Mouse (Mus musculus) neural tube, embryonic 11.5 days (tissue): ENCODE data around the gene Mlec. TPM values are rescaled to one million over a fixed set of nuclear protein-coding genes. Genes with fewer than 3 reads are reported as not detected.
A peak's percentile ranks its signal among the peaks of the same experiment; 100 is the strongest.

ENCODE experiments used
- ATAC-seq: fragments of 200-750 bp; cut with Nextera tagmentation; 2 replicates; pipeline ENCODE4 v1.8.0; 2017; ENCODE audit warnings: moderate number of reproducible peaks, mild to moderate bottlenecking, moderate TSS enrichment, moderate library complexity; ENCODE audit not compliant: insufficient read depth, low FRiP score, low TSS enrichment
- DNase-seq: peaks from one replicate; pipeline ENCODE4 v3.0.0-alpha.2; 2015; ENCODE audit warnings: low spot score
- H3K27ac ChIP-seq: fragments of 300-500 bp; sonication (generic); 2 replicates; pipeline ENCODE4 v1.5.1; 2014; ENCODE audit warnings: low read depth, mild to moderate bottlenecking, low read length
- H3K27me3 ChIP-seq: fragments of 300-500 bp; sonication (generic); 2 replicates; pipeline ENCODE4 v1.6.1; 2014; ENCODE audit warnings: mild to moderate bottlenecking, low read length, mixed read lengths; ENCODE audit not compliant: control insufficient read depth, insufficient read depth
- H3K36me3 ChIP-seq: fragments of 300-500 bp; sonication (generic); 2 replicates; pipeline ENCODE4 v1.6.1; 2014; ENCODE audit warnings: mild to moderate bottlenecking, low read length, moderate library complexity, mixed read lengths; ENCODE audit not compliant: control insufficient read depth, insufficient read depth
- H3K4me1 ChIP-seq: fragments of 300-500 bp; sonication (generic); 2 replicates; pipeline ENCODE4 v1.6.1; 2014; ENCODE audit warnings: low read length, mixed read lengths; ENCODE audit not compliant: control insufficient read depth, insufficient read depth
- H3K4me2 ChIP-seq: fragments of 300-500 bp; sonication (generic); 2 replicates; pipeline ENCODE4 v1.6.1; 2014; ENCODE audit warnings: low read depth, mild to moderate bottlenecking, moderate library complexity
- H3K4me3 ChIP-seq: fragments of 300-500 bp; sonication (generic); 2 replicates; pipeline ENCODE4 v1.5.1; 2014; ENCODE audit warnings: low read depth, low read length
- H3K9ac ChIP-seq: fragments of 300-500 bp; sonication (generic); 2 replicates; pipeline ENCODE4 v1.6.1; 2014; ENCODE audit warnings: mild to moderate bottlenecking, low read length
- H3K9me3 ChIP-seq: fragments of 300-500 bp; sonication (generic); 2 replicates; pipeline ENCODE4 v1.6.1; 2016; ENCODE audit warnings: low read length; ENCODE audit not compliant: control insufficient read depth
- whole genome bisulfite sequencing: fragments of 180-500 bp; shearing (Covaris S2); extraction: QIAGEN DNeasy Blood & Tissue Kit; methylation state at CpG from one replicate; pipeline ENCODE4 v1.1.7; 2014; 5-methylcytosine and 5-hydroxymethylcytosine counted together
- polyA plus RNA-seq: library from polyadenylated mRNA; unstranded; fragments of >200 nt; fragmentation: Nextera tagmentation; extraction: Ambion mirVana; gene quantifications from 2 replicates; pipeline ENCODE4 v1.2.1, GENCODE M21; 2014

The Mlec gene
- polyA plus RNA-seq, 1 experiment from 2014 or later = 56.9 TPM

DNA sequence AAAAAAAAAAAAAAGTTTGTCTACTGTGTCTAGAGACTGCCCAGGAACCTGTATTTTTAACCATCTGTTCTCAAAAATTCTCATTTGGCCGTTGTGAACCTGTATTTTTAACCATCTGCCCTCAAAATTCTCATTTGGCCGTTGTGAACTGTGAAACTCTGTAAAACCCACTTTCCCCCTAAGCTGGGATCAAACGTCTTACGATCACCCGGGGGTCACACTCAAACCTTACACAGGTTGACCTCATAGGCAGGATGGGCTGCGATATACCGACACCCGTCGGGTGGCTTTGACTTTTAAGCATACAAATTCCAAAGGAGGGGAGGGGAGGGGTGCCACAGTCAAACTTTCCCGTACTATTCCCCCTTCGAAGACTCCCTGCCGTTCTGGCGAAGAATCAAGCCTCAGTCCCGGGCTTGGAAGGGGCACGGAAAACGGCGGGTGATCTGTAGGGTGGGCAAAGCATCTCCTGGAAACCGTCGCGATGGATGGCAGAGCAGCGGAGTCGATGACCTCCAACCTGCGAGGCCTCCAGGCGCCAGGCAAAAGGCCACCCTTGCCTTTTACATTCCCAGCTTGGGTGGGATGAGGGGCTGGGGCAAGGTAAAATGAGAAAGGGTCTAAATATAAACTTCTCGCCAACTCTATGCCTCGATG, 918 bp downstream of the Mlec start:
- peak overlapping the region; percentile 92; the same call in 1 of the 2 replicates for H3K27ac ChIP-seq
- ATAC-seq (no peak), DNase-seq (peak; percentile 40)
- no peaks in the 10 kb centered on the region for H3K27me3 ChIP-seq
- H3K9me3 ChIP-seq = no peaks in the 10 kb centered on the region
- WGBS = 3% methylated on average over 26 of the region's 26 CpGs
- peak overlapping the region; percentile 98 for H3K4me3 ChIP-seq
- peaks cover 21% of the 10 kb centered on the region for H3K4me1 ChIP-seq
- H3K9ac ChIP-seq = peak overlapping the region; percentile 97
- peak overlapping the region; percentile 87 for H3K4me2 ChIP-seq
- no peaks in the 10 kb centered on the region for H3K36me3 ChIP-seq

DNA sequence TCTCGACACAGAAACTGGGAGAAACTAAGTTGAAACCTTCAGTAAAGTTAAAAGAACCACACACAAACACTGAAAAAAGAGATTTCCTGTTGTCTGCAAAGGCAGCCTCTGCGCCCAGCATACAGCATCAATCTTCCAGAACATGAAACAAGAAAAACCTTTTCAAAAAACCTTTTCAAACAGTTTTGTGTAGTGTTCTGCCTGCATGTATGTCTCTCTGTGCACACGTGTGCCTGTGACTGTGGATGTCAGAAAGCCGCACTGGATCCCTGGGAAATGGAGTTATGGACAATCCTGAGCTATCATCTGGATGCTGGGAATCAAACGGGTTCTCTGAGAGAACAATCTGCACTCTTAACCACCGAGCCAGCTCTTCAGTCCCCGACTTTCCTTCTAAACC, 1.6 kb downstream of the Mlec start:
- peaks cover 21% of the 10 kb centered on the region for H3K4me1 ChIP-seq
- H3K36me3 ChIP-seq = no peaks in the 10 kb centered on the region
- ATAC-seq (no peak), DNase-seq (no peak)
- H3K9me3 ChIP-seq = no peaks in the 10 kb centered on the region
- no peaks in the 10 kb centered on the region for H3K27me3 ChIP-seq
- H3K27ac ChIP-seq = no peak overlapping the region
- H3K4me3 ChIP-seq = peak overlapping the region; percentile 98
- WGBS = 72% methylated on average over 7 of the region's 7 CpGs
- peak overlapping the region; percentile 87 for H3K4me2 ChIP-seq
- H3K9ac ChIP-seq = no peak overlapping the region

DNA sequence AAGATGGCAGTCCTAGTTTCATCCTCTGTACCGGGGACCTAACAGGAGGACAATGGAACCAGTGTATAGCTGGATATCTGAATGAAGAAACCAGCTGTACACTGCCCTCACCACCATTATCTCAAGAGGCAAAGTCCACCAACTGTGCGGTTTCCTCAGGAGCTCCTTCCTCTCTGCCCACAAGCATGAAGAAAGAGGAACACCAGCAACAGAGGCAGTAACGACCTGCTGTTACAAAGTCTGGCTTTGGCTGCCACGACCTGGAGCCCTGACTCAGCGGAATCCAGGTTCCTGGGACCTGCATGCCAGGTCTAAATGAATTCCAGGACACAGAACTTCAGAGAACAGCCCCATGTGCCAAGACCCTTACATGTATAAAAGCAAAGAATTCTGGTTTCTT, 2.1 kb downstream of the Mlec start:
- Histone ChIP-seq H3K9me3 (no peaks in the 10 kb centered on the region), H3K4me3 (peak overlapping the region; percentile 98), H3K27me3 (no peaks in the 10 kb centered on the region), H3K9ac (peak overlapping the region; percentile 10), H3K4me1 (peaks cover 21% of the 10 kb centered on the region), H3K27ac (no peak overlapping the region), H3K36me3 (no peaks in the 10 kb centered on the region), H3K4me2 (peak overlapping the region; percentile 47)
- ATAC-seq (no peak), DNase-seq (no peak)
- WGBS = 35% methylated on average over 5 of the region's 5 CpGs

DNA sequence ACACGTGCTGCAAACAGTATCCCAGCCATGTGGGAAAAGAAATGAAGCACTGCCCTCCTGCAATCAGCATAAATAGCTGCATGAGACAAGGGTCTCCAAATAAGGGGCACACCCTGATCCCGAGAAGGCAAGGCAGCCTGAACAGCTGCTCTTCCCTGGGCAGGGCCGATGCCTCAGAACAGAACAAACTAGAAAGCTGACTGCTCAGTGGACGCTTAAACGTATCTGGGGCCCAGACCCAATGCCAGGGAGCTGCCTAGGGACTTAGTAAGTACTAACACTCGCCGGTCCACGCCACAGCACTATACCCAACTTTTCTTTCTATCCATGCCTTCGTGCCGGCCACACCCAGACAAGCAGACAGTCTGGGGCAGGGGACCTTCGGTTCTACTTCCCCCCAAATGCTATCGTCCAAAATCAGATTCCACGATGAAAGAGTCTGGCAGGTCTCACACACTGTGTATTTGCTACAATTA, 2.8 kb downstream of the Mlec start:
- no peak overlapping the region for H3K27ac ChIP-seq
- H3K27me3 ChIP-seq = no peaks in the 10 kb centered on the region
- WGBS = 82% methylated on average over 13 of the region's 13 CpGs
- peaks cover 3% of the 10 kb centered on the region; the same call in 1 of the 2 replicates for H3K36me3 ChIP-seq
- ATAC-seq (no peak), DNase-seq (no peak)
- H3K9me3 ChIP-seq = no peaks in the 10 kb centered on the region
- H3K4me2 ChIP-seq = peak overlapping the region; percentile 47
- H3K9ac ChIP-seq = peak overlapping the region; percentile 10; the same call in 1 of the 2 replicates
- no peak overlapping the region for H3K4me3 ChIP-seq
- peaks cover 21% of the 10 kb centered on the region for H3K4me1 ChIP-seq

DNA sequence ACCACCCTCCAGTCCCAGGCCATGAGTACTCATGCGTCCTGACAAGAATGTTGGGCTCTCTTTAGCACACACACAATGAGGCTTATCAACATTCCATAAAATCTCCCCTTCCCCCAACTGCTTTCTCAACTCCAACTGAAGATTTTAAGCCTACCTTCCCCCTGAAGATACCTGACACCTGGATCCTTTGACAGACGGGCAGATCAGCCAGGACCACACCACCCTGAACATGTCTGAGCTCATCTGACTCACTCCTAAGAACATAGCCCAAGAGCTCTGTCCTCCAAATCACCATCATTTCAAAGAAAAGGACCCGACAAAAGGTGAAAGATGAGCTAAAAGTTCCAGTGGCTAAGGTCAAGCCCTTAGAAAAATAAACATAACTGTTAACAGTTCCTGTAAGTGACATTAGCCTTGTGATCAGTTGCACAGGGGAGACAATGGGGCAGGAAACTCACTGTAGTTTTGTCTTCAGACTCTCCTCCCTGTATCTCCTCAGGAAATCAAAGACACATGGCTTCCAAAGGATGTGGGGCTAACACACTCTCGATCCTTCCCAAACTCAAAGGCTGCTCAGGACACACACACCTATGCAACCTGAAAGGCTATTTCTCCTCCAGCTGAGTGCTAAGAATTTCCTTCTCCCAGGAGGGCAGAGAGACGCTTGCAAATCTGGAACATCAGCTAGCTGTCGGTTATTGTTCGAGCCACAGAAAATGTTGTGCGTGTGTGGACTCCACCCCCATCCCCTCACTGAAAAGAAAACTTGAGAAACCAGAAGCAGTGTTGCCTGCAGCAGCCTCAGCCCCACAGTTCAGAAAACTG, 5.6 kb downstream of the Mlec start:
- peaks cover 21% of the 10 kb centered on the region for H3K36me3 ChIP-seq

DNA sequence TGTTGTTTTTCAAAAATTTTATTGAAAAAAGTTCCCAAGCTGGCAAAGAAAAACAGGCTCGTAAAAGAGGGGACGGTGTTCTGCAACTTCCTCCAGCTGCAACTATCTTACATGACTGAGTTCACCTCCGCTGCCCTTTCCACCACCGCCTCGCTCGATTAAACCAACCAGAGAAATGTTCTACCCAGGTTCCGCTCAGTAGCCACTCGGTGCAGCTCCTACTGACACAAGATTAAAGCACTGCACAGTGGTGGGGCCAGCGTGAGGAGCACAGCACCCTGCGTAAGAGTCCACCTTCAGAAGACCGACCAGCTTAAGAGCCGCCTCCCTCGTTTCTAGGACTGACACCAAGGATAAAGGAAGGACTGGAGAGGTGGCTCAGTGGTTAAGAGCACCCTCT, 6.5 kb downstream of the Mlec start:
- peaks cover 24% of the 10 kb centered on the region for H3K36me3 ChIP-seq

More for the DNA sequence above, 5.6 kb downstream of the Mlec start:
- ATAC-seq (no peak), DNase-seq (no peak)
- WGBS = 71% methylated on average over 8 of the region's 8 CpGs
- H3K27me3 ChIP-seq = no peaks in the 10 kb centered on the region
- H3K27ac ChIP-seq = no peak overlapping the region
- H3K4me2 ChIP-seq = no peak overlapping the region
- H3K9ac ChIP-seq = no peak overlapping the region
- peaks cover 19% of the 10 kb centered on the region for H3K4me1 ChIP-seq
- H3K4me3 ChIP-seq = no peak overlapping the region
- H3K9me3 ChIP-seq = no peaks in the 10 kb centered on the region; the same call in 1 of the 2 replicates

DNA sequence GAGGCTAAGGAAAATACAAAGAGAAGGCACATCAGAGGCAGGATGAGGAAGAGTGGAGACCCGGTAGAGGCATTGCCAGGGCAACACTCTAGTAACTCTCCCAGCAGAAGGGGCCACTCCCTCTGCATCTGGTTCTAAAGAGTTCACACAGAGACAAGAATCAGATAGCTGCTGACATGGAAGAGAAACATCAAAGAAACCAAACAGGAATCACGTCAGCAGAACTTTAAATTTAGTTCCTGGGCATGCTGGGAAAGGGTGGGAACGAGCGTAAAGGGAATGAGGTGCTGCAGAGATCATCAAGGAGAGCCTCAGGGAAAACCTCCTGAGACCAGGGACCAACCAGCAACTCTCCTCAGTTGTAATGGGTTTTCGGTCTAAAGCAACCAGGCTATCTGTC, 7.0 kb downstream of the Mlec start:
- 84% methylated on average over 5 of the region's 5 CpGs for WGBS
- peaks cover 15% of the 10 kb centered on the region for H3K4me1 ChIP-seq
- H3K4me2 ChIP-seq = no peak overlapping the region
- H3K27ac ChIP-seq = no peak overlapping the region
- H3K4me3 ChIP-seq = no peak overlapping the region
- ATAC-seq (no peak), DNase-seq (no peak)
- no peaks in the 10 kb centered on the region; the same call in 1 of the 2 replicates for H3K9me3 ChIP-seq
- no peaks in the 10 kb centered on the region for H3K27me3 ChIP-seq
- no peak overlapping the region; the same call in 1 of the 2 replicates for H3K9ac ChIP-seq
- H3K36me3 ChIP-seq = peaks cover 24% of the 10 kb centered on the region

More for the DNA sequence above, 6.5 kb downstream of the Mlec start:
- Histone ChIP-seq H3K4me3 (no peak overlapping the region), H3K4me1 (peaks cover 15% of the 10 kb centered on the region), H3K9me3 (no peaks in the 10 kb centered on the region; the same call in 1 of the 2 replicates), H3K9ac (no peak overlapping the region), H3K27ac (no peak overlapping the region), H3K27me3 (no peaks in the 10 kb centered on the region), H3K4me2 (no peak overlapping the region)
- WGBS = 85% methylated on average over 13 of the region's 13 CpGs
- ATAC-seq (no peak), DNase-seq (no peak)

DNA sequence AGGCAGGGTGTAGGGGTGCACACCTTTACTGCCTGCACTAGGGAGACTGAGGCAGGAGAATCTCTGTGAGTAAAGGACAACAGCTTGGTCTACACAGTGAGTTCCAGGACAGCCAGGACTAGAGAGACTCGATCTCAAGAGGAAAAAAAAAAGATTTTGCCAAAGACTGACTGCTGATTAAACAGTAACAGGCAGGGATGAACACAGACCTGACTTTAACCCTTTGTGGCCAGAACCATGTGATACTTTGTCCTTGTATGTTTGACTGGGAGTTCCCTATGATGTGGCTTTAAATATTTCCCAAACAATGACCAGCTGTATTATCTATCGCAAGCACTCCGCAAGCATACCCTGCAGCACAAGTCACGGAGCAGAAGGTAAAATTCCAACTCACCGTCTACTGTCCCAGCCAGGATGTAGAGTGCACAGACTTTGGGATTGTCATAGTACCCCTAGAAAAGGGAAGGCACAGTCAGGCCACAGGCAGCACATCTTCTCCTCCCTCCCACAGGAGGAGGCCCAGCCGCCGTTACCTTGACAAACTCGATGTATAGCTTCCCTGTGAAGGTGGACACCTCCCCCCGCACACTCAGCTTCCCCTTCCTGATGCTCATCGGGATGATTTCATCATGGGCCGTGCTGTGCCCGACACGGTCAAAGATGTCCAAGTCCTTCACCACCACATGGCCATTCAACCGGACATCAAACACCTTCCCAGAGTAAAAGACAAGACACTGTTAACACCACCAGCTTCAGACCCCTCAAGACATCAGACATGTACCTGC, 8.1 kb downstream of the Mlec start:
- H3K36me3 ChIP-seq = peaks cover 24% of the 10 kb centered on the region
- H3K9me3 ChIP-seq = no peaks in the 10 kb centered on the region; the same call in 1 of the 2 replicates
- H3K4me1 ChIP-seq = peaks cover 4% of the 10 kb centered on the region
- H3K4me3 ChIP-seq = no peak overlapping the region
- ATAC-seq = no peak
- no peak overlapping the region for H3K27ac ChIP-seq
- WGBS = 96% methylated on average over 14 of the region's 14 CpGs
- no peak overlapping the region for H3K4me2 ChIP-seq
- no peak overlapping the region for H3K9ac ChIP-seq
- no peaks in the 10 kb centered on the region for H3K27me3 ChIP-seq
- no peak for DNase-seq
